Mouse (Mus musculus): ENCODE measurements around the gene Map1s. TPM values are rescaled to one million over a fixed set of nuclear protein-coding genes. Genes with fewer than 3 reads are reported as not detected.

Map1s gene
- polyA plus RNA-seq, 2 experiments = 9.3 to 11.5 TPM

- Histone ChIP-seq H3K4me2 (ENCODE audit: low read depth) (no peak overlapping the region), H3K9me3 (ENCODE audit: control insufficient read depth, low read length) (no peaks in the 10 kb centered on the region), H3K4me3 (ENCODE audit: insufficient read depth in 1 of 2, low read depth in 2 of 2, low read length in 2 of 2) (no peak overlapping the region), H3K27me3 (ENCODE audit: control insufficient read depth, insufficient read depth, low read length) (no peaks in the 10 kb centered on the region), H3K27ac (no peak overlapping the region), H3K36me3 (replicated peaks; ENCODE audit: control insufficient read depth, insufficient read depth, low read depth) (no peaks in the 10 kb centered on the region), H3K4me1 (replicated peaks; ENCODE audit: control insufficient read depth in 2 of 2, insufficient read depth in 2 of 2, low read length in 1 of 2) (no peaks in the 10 kb centered on the region), H3K9ac (replicated peaks) (no peak overlapping the region)
- TF ChIP-seq EP300 (IDR thresholded peaks at IDR 0.05; ENCODE audit: low read depth) (no peak), CTCF (IDR thresholded peaks at IDR 0.05; ENCODE audit: low read depth) (no peak)
- WGBS (ENCODE audit: insufficient replicate concordance) = 2% methylated on average over 1 of the region's 1 CpGs
- DNase-seq (ENCODE audit: low read depth in 3 of 3, low spot score in 3 of 3) (no peak), ATAC-seq (ENCODE audit: insufficient read depth) (no peak)
Measured at GRCm38 (mm10) chr8:70943187-70943586, 37.5 kb downstream of the Map1s start.

GRCm38 (mm10) chr8:70949847-70950246, 44.1 kb downstream of the Map1s start:
- Histone ChIP-seq H3K9ac (replicated peaks) (no peak overlapping the region), H3K27me3 (ENCODE audit: control insufficient read depth, insufficient read depth, low read length) (no peaks in the 10 kb centered on the region), H3K27ac (no peak overlapping the region), H3K4me1 (replicated peaks; ENCODE audit: control insufficient read depth in 2 of 2, insufficient read depth in 2 of 2, low read length in 1 of 2) (no peaks in the 10 kb centered on the region), H3K9me3 (ENCODE audit: control insufficient read depth, low read length) (no peaks in the 10 kb centered on the region), H3K36me3 (replicated peaks; ENCODE audit: control insufficient read depth, insufficient read depth, low read depth) (no peaks in the 10 kb centered on the region), H3K4me2 (ENCODE audit: low read depth) (no peak overlapping the region), H3K4me3 (ENCODE audit: insufficient read depth in 1 of 2, low read depth in 2 of 2, low read length in 2 of 2) (no peak overlapping the region)
- TF ChIP-seq CTCF (IDR thresholded peaks at IDR 0.05; ENCODE audit: low read depth) (peak; percentile 40; the same call in 1 of the 2 replicates), EP300 (IDR thresholded peaks at IDR 0.05; ENCODE audit: low read depth) (no peak)
- DNase-seq (ENCODE audit: low read depth in 3 of 3, low spot score in 3 of 3) (no peak), ATAC-seq (ENCODE audit: insufficient read depth) (no peak)
- 33% methylated on average over 1 of the region's 1 CpGs for WGBS (ENCODE audit: insufficient replicate concordance)

GRCm38 (mm10) chr8:70960703-70961472, 55.2 kb downstream of the Map1s start:
- no peak for TF ChIP-seq EP300 (IDR thresholded peaks at IDR 0.05; ENCODE audit: low read depth)
- TF ChIP-seq CTCF (IDR thresholded peaks at IDR 0.05; ENCODE audit: low read depth) = no peak
- H3K27me3 ChIP-seq (ENCODE audit: control insufficient read depth, insufficient read depth, low read length) = no peaks in the 10 kb centered on the region
- DNase-seq (ENCODE audit: low read depth in 3 of 3, low spot score in 3 of 3) = no peak
- ATAC-seq (ENCODE audit: insufficient read depth) = no peak
- no peaks in the 10 kb centered on the region for H3K36me3 ChIP-seq (replicated peaks; ENCODE audit: control insufficient read depth, insufficient read depth, low read depth)
- no peak overlapping the region for H3K4me2 ChIP-seq (ENCODE audit: low read depth)
- H3K27ac ChIP-seq = no peak overlapping the region
- no peaks in the 10 kb centered on the region for H3K9me3 ChIP-seq (ENCODE audit: control insufficient read depth, low read length)
- no peak overlapping the region for H3K9ac ChIP-seq (replicated peaks)
- H3K4me3 ChIP-seq (ENCODE audit: insufficient read depth in 1 of 2, low read depth in 2 of 2, low read length in 2 of 2) = no peak overlapping the region
- WGBS (ENCODE audit: insufficient replicate concordance) = 66% methylated on average over 14 of the region's 14 CpGs
- H3K4me1 ChIP-seq (replicated peaks; ENCODE audit: control insufficient read depth in 2 of 2, insufficient read depth in 2 of 2, low read length in 1 of 2) = no peaks in the 10 kb centered on the region

- WGBS (ENCODE audit: insufficient replicate concordance) = under 1% methylated on average over 3 of the region's 3 CpGs
- TF ChIP-seq EP300 (IDR thresholded peaks at IDR 0.05; ENCODE audit: low read depth) = no peak
- peak; percentile 70 for TF ChIP-seq CTCF (IDR thresholded peaks at IDR 0.05; ENCODE audit: low read depth)
- H3K4me2 ChIP-seq (ENCODE audit: low read depth) = no peak overlapping the region
- H3K9ac ChIP-seq (replicated peaks) = no peak overlapping the region
- H3K4me3 ChIP-seq (ENCODE audit: insufficient read depth in 1 of 2, low read depth in 2 of 2, low read length in 2 of 2) = no peak overlapping the region
- no peak overlapping the region for H3K27ac ChIP-seq
- H3K4me1 ChIP-seq (replicated peaks; ENCODE audit: control insufficient read depth in 2 of 2, insufficient read depth in 2 of 2, low read length in 1 of 2) = no peaks in the 10 kb centered on the region
- DNase-seq (ENCODE audit: low read depth in 3 of 3, low spot score in 3 of 3) = peak in 2 of 3 experiments; percentile 7 to 17
- H3K9me3 ChIP-seq (ENCODE audit: control insufficient read depth, low read length) = no peaks in the 10 kb centered on the region
- ATAC-seq (ENCODE audit: insufficient read depth) = no peak
- no peaks in the 10 kb centered on the region for H3K36me3 ChIP-seq (replicated peaks; ENCODE audit: control insufficient read depth, insufficient read depth, low read depth)
- H3K27me3 ChIP-seq (ENCODE audit: control insufficient read depth, insufficient read depth, low read length) = no peaks in the 10 kb centered on the region
Measured at GRCm38 (mm10) chr8:70964159-70964558, 58.4 kb downstream of the Map1s start.

GRCm38 (mm10) chr8:70964861-70965260, 59.1 kb downstream of the Map1s start:
- no peaks in the 10 kb centered on the region for H3K4me1 ChIP-seq (replicated peaks; ENCODE audit: control insufficient read depth in 2 of 2, insufficient read depth in 2 of 2, low read length in 1 of 2)
- H3K4me2 ChIP-seq (ENCODE audit: low read depth) = no peak overlapping the region
- H3K9me3 ChIP-seq (ENCODE audit: control insufficient read depth, low read length) = no peaks in the 10 kb centered on the region
- no peak overlapping the region for H3K9ac ChIP-seq (replicated peaks)
- H3K27me3 ChIP-seq (ENCODE audit: control insufficient read depth, insufficient read depth, low read length) = no peaks in the 10 kb centered on the region
- no peaks in the 10 kb centered on the region for H3K36me3 ChIP-seq (replicated peaks; ENCODE audit: control insufficient read depth, insufficient read depth, low read depth)
- ATAC-seq (ENCODE audit: insufficient read depth) (no peak), DNase-seq (ENCODE audit: low read depth in 3 of 3, low spot score in 3 of 3) (no peak)
- TF ChIP-seq EP300 (IDR thresholded peaks at IDR 0.05; ENCODE audit: low read depth) = no peak
- no peak for TF ChIP-seq CTCF (IDR thresholded peaks at IDR 0.05; ENCODE audit: low read depth)
- H3K4me3 ChIP-seq (ENCODE audit: insufficient read depth in 1 of 2, low read depth in 2 of 2, low read length in 2 of 2) = no peak overlapping the region
- no peak overlapping the region for H3K27ac ChIP-seq

MicroRNAs encoded within 50 kb of the gene (microRNA counts, 519-probe panel; counts per million panel counts)
- 69.9 counts per million for microRNA mmu-miR-1969

Small RNAs within 50 kb of the gene (microRNA-seq; reads per million reads assigned to microRNA genes)
- gene Mir1969 = 1.7 reads per million
- not detected for gene Mir7067

Other genes starting within 250 kb of the Map1s start
- 7.6 and 8.6 TPM in 2 replicates for gene Pgpep1, start 245.5 kb upstream of the Map1s start, polyA plus RNA-seq (2012; rRNA removed)
- gene Pgpep1, start 245.5 kb upstream of the Map1s start, polyA plus RNA-seq (2014; fragmentation: Nextera tagmentation; extraction: Ambion mirVana) = 19.8 and 23.5 TPM in 2 replicates
- gene Lsm4, start 232.7 kb upstream of the Map1s start, polyA plus RNA-seq (2012; rRNA removed) = 134 and 478 TPM in 2 replicates
- 160 and 176 TPM in 2 replicates for gene Lsm4, start 232.7 kb upstream of the Map1s start, polyA plus RNA-seq (2014; fragmentation: Nextera tagmentation; extraction: Ambion mirVana)
- gene Jund, start 207.0 kb upstream of the Map1s start, polyA plus RNA-seq (2012; rRNA removed) = 28.4 and 29.4 TPM in 2 replicates
- 20.3 and 21.8 TPM in 2 replicates for gene Jund, start 207.0 kb upstream of the Map1s start, polyA plus RNA-seq (2014; fragmentation: Nextera tagmentation; extraction: Ambion mirVana)
- gene Iqcn, start 202.5 kb upstream of the Map1s start, polyA plus RNA-seq (2012; rRNA removed) = not detected in 2 replicates
- gene Iqcn, start 202.5 kb upstream of the Map1s start, polyA plus RNA-seq (2014; fragmentation: Nextera tagmentation; extraction: Ambion mirVana) = not detected in 2 replicates
- 0.04 TPM in 1 of 2 replicates, not detected in the other for gene Gm3336, start 187.4 kb upstream of the Map1s start, polyA plus RNA-seq (2012; rRNA removed)
- 0.11 TPM in 2 replicates for gene Gm3336, start 187.4 kb upstream of the Map1s start, polyA plus RNA-seq (2014; fragmentation: Nextera tagmentation; extraction: Ambion mirVana)
- gene Pde4c, start 182.2 kb upstream of the Map1s start, polyA plus RNA-seq (2012; rRNA removed) = 1.6 TPM in 2 replicates
- gene Pde4c, start 182.2 kb upstream of the Map1s start, polyA plus RNA-seq (2014; fragmentation: Nextera tagmentation; extraction: Ambion mirVana) = 0.34 and 0.74 TPM in 2 replicates
- gene Rab3a, start 151.3 kb upstream of the Map1s start, polyA plus RNA-seq (2012; rRNA removed) = 2.7 and 3.2 TPM in 2 replicates
- gene Rab3a, start 151.3 kb upstream of the Map1s start, polyA plus RNA-seq (2014; fragmentation: Nextera tagmentation; extraction: Ambion mirVana) = 1.6 and 2.4 TPM in 2 replicates
- 25.3 and 28.5 TPM in 2 replicates for gene Mpv17l2, start 145.0 kb upstream of the Map1s start, polyA plus RNA-seq (2012; rRNA removed)
- 39.8 and 41.5 TPM in 2 replicates for gene Mpv17l2, start 145.0 kb upstream of the Map1s start, polyA plus RNA-seq (2014; fragmentation: Nextera tagmentation; extraction: Ambion mirVana)
- gene Pik3r2, start 129.2 kb upstream of the Map1s start, polyA plus RNA-seq (2012; rRNA removed) = 13.2 and 17.5 TPM in 2 replicates
- gene Pik3r2, start 129.2 kb upstream of the Map1s start, polyA plus RNA-seq (2014; fragmentation: Nextera tagmentation; extraction: Ambion mirVana) = 8.2 and 12.0 TPM in 2 replicates
- 11.1 and 13.0 TPM in 2 replicates for gene Mast3, start 100.9 kb upstream of the Map1s start, polyA plus RNA-seq (2012; rRNA removed)
- 5.4 and 6.3 TPM in 2 replicates for gene Mast3, start 100.9 kb upstream of the Map1s start, polyA plus RNA-seq (2014; fragmentation: Nextera tagmentation; extraction: Ambion mirVana)
- gene Il12rb1, start 97.5 kb upstream of the Map1s start, polyA plus RNA-seq (2012; rRNA removed) = 0.11 and 0.13 TPM in 2 replicates
- 0.18 and 0.39 TPM in 2 replicates for gene Il12rb1, start 97.5 kb upstream of the Map1s start, polyA plus RNA-seq (2014; fragmentation: Nextera tagmentation; extraction: Ambion mirVana)
- 33.9 and 35.0 TPM in 2 replicates for gene Arrdc2, start 66.2 kb upstream of the Map1s start, polyA plus RNA-seq (2012; rRNA removed)
- 9.5 and 14.3 TPM in 2 replicates for gene Arrdc2, start 66.2 kb upstream of the Map1s start, polyA plus RNA-seq (2014; fragmentation: Nextera tagmentation; extraction: Ambion mirVana)
- 0.27 and 0.34 TPM in 2 replicates for gene Kcnn1, start 42.7 kb upstream of the Map1s start, polyA plus RNA-seq (2012; rRNA removed)
- 0.08 and 0.17 TPM in 2 replicates for gene Kcnn1, start 42.7 kb upstream of the Map1s start, polyA plus RNA-seq (2014; fragmentation: Nextera tagmentation; extraction: Ambion mirVana)
- 20.4 and 34.3 TPM in 2 replicates for gene Ccdc124, start 32.0 kb upstream of the Map1s start, polyA plus RNA-seq (2012; rRNA removed)
- gene Ccdc124, start 32.0 kb upstream of the Map1s start, polyA plus RNA-seq (2014; fragmentation: Nextera tagmentation; extraction: Ambion mirVana) = 54.1 and 56.3 TPM in 2 replicates
- 0.06 and 0.10 TPM in 2 replicates for gene Slc5a5, start 13.2 kb upstream of the Map1s start, polyA plus RNA-seq (2012; rRNA removed)
- gene Slc5a5, start 13.2 kb upstream of the Map1s start, polyA plus RNA-seq (2014; fragmentation: Nextera tagmentation; extraction: Ambion mirVana) = 0.03 and 0.05 TPM in 2 replicates
- 2,449 and 2,899 TPM in 2 replicates for gene Rpl18a, start 8.5 kb upstream of the Map1s start, polyA plus RNA-seq (2012; rRNA removed)
- gene Rpl18a, start 8.5 kb upstream of the Map1s start, polyA plus RNA-seq (2014; fragmentation: Nextera tagmentation; extraction: Ambion mirVana) = 3,155 and 3,211 TPM in 2 replicates

All from liver, embryonic 14.5 days (tissue).